Mouse (Mus musculus): Measurements from ENCODE around the gene Cntn3. TPM values are rescaled to one million over a fixed set of nuclear protein-coding genes. Genes with fewer than 3 reads are reported as not detected.

The Cntn3 gene
- total RNA-seq, 2 experiments from 2014 or later = not detected

DNA sequence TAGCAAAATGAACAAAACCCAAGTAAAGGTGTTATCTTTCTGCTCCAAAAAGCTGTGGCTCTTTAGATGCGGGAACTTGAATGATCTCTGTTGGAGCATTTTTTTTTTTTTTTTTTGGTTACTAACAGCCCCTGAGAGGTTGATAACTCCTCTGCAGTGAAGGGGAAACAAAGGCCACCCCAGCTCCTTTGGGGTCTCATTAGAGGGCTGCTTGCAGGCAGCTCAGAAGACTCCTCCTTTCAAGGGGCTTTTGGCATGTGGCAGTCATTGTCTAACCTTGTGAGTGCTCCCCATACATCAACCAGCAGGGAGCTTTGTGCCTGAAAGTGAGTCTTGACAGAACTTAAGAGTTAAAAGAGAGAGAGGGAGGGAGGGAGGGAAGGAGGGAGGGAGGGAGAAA, 60.8 kb downstream of the Cntn3 start:
- ATAC-seq (replicated peaks; ENCODE audit: low FRiP score, poor library complexity, severe bottlenecking) = no peak

DNA sequence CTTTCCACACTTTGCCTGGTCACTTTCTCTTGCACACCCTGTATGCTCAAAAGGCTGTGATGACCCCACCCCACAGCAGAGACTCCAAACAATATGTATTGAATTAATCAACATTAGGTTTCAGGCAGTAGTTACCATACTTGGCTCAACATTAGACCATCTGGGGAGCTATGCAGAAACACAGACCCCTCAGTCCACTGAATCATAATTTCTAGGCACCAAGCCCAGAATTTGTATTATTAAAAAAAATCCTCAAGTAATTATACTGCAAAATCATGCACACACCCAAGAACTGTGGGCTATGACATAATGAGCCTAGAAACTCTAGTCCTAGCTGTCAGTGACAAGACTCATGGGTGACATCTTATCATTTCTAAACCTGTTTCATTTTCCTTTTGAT, 87.4 kb downstream of the Cntn3 start:
- ATAC-seq (replicated peaks; ENCODE audit: low FRiP score, poor library complexity, severe bottlenecking) = no peak

DNA sequence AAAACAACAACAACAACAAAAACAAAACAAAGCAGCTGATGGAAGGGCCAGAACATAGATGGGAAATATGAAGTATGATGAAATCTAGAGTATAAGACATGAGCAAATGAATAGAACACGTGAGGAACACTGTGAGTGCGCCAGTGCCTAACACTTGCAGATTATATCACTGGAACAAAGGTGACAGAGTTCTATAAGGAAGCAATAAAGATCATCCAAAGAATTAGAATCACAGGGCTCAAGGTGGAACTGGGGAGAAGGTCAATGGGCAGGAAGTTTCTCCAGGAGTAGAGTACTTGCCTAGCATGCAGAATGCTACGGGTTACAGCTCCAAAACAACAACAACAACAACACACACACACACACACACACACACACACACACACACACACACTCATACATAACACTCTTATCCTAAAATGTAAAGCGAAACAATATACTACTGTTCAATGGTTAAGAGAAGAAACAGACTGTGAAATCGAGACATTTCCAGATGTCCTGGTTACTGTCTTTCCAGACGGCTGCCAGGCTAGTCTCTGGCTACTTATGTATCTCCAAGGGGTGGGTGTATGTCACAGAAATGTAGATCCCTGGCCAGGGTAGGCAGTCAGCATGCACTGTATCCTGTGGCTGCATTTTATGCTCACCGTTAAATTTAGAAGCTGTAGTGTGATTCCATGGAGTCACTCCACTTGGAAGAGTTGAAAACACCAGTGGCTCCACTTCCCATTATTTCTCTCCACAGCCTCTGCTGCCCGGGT, 94.4 kb downstream of the Cntn3 start:
- ATAC-seq (replicated peaks; ENCODE audit: low FRiP score, poor library complexity, severe bottlenecking) = no peak

DNA sequence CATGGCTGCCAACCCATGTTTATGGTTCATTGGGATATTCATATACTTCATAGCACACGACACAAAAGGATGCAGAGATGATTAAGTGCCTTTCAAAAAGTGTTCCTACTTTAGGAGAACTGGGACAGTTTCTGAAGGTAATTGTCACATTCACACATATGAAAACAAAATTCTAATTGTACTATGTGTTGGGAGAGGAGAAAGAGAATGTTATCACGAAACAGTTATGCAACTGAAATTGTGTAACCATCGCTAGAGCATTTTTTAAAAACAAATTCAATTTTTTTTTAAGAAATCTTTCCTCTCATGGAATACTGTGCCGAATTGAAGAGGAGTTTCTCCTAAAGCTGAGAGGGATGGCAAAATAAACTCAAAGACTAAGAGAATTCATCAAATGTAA, 134.5 kb downstream of the Cntn3 start:
- no peak for ATAC-seq (replicated peaks; ENCODE audit: low FRiP score, poor library complexity, severe bottlenecking)

DNA sequence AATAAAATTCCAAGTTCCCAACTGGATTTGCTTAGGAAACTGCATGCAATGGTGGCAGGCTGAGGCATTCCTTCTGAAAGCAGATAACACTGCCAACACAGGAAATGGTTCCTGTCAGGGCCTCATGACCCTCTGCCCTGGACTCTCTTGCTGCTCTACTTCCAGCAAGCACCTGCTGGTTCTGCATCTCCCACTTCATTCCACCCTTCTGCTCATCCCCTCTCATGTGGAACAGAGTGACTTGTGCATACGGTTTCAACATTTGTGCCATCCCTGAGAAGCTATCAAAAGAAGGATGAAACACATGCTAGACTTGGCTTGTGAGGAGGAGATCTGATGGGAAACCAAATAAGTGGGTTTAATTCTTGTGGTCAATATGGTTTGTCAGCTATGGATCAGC, 145.4 kb downstream of the Cntn3 start:
- no peak for ATAC-seq (replicated peaks; ENCODE audit: low FRiP score, poor library complexity, severe bottlenecking)

DNA sequence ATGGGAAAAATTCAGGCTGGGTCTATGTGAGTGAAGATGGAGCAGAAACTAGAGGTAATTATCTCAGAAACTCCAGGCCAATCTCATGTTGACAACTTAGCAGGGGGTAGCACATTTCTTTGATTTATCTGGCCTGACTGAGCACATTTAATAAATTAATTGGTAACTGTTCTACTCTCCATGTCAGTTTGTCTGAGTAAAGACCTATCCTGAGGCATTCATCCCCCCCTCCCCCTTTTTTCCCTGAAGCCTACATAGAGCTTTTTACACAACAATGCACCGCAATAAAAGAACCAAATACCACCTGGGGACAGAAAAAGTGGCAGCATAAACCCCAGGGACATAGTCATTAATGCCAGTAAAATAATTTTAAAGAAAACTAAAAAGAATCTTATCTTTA, 151.1 kb downstream of the Cntn3 start:
- no peak for ATAC-seq (replicated peaks; ENCODE audit: low FRiP score, poor library complexity, severe bottlenecking)

DNA sequence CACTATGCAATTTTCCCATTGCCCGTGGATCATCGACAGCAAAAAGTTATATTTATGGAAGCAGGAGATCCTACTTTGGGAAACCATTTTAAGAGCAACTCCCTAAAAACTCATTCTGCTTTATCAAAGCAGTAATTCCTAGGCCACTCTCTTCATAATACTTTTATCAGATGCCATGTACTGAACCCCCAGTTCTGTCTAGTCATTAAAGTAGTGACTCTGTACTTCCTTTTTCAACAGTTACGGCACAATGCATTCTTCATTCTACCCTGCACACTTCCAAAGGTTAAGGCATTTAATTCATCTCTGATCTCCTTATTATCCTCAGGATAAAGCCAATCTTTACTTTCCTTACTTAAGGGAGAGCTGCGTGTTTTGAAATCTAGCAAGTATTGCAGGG, 184.3 kb downstream of the Cntn3 start:
- ATAC-seq (replicated peaks; ENCODE audit: low FRiP score, poor library complexity, severe bottlenecking) = no peak

DNA sequence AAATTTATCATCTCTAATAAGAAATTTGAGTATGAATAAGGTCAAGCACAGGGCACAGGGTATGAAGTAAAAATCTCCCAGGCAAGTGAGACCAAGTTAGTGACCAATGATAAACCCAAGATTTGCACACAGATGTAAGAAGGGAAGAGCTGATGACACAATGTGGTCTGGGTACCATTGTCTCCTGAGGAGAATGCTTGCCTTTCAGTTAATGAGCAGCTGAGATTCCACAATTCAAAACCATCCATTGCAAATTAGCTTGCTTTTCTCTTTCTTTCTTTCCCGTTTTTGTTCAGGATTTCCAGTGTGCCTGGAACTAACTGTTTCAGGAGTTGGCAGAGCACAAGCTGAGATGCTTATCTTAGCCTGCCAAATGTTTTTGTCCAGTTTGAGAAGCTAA, 200.8 kb downstream of the Cntn3 start:
- ATAC-seq (replicated peaks; ENCODE audit: low FRiP score, poor library complexity, severe bottlenecking) = no peak

DNA sequence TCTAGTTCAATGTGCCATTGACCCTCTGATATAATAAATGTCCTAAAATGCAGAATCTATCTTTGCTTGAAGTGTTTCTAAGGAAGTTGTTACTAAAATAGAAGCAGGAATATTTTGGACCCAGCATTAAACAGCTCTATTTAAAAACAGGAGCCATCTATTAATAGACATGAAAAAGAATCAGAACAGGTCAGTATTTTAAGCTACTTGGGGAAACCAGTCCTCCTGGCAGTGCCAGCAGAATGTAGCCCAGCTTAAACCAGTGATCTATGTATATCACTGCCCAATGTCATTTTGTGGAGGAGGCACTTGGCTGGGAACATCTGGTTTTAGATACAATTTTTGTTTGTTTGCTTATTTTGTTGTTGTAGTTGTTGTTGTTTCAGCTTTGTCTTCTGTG, 209.0 kb downstream of the Cntn3 start:
- ATAC-seq (replicated peaks; ENCODE audit: low FRiP score, poor library complexity, severe bottlenecking) = no peak

DNA sequence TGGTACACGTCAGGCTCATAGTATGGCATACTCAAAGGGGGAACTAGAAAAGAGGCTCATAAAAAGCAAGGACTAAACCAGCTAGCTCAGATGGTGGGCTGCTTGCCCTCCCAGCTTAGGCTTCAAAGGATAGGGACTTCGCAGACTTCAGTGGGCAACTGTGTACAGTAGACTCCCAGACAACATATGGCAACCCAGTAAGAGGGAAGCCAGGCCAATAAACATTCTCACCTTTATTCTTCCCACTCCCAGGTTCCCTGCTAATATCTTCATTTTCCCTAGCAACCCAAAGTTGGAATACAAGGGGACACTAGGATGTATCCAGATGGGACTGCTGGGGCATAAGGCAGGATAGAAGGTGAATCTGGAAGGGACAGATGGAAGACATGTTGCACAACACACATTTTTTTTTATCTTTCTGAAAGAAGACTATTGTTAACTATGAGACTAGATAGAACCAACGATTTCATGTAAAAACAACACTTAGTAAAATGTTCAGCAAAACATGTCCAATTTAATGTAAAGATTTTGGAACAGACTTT, 209.5 kb downstream of the Cntn3 start:
- no peak for ATAC-seq (replicated peaks; ENCODE audit: low FRiP score, poor library complexity, severe bottlenecking)

DNA sequence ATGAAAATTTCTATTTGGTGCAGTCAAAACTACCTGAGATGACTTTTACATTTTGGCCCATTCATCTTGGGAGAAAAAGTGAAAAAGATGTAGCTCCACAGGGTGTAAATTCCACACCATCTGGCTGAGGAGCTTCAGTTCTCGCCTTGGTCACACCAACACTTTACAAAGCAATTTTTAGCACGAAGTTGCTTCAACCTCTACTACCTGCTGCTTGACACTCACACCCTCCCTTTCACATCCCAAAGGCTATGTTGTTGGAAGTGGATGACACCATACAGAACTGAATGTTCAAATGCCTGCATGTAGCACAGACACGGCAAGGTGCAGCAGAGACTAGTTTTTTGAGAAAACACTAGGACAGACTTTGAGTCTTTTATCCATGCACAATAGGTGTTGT, 240.8 kb downstream of the Cntn3 start:
- no peak for ATAC-seq (replicated peaks; ENCODE audit: low FRiP score, poor library complexity, severe bottlenecking)

DNA sequence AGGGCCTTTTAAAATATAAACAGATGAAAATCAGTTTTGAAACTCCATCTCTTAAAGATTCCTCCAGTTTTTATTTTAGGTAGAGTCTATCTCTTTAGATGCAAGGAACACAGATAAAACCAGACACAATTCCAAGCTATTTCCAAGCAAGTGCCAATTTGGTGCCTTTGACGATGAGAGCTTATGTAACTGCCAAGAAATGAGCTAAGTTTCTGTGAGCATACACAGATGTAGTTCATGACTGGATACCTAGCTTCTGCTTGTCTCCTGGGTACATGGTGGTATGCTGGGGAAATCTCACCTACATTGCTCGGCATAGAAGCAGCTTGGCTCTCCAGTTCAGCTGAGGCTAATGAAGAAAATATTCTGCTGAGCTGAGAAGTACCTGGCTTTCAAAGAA, 246.2 kb downstream of the Cntn3 start:
- no peak for ATAC-seq (replicated peaks; ENCODE audit: low FRiP score, poor library complexity, severe bottlenecking)

DNA sequence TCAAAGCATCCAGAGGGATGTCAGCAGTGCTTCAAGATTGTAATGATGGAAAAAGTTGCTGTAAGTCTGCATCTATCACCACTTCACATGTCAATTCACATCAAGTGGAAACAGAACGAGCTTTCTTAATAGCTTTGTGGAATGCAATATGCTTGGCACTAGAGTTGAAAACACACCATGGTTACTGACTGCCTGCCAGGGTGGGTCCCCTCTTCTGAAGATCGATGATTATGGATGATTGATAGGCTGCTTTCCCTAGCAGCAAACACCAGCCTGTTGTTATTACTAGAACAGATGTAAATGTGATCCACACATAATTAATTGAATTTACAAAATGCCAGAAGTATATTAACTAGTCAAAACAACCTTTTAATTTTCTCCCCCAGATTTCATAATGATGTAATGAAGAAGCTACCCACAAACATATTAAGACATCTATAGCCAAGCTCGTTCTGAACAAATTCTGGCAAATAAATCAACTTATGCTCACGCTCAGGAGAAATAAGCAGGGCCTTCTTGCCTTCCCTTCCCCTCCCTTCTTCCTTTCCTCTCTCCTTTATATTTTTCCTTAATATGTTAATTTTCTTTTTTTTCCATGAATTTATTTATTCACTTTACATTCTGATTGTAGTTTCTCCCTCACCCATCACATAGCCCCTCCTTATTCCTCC, 250.2 kb downstream of the Cntn3 start:
- ATAC-seq (replicated peaks; ENCODE audit: low FRiP score, poor library complexity, severe bottlenecking) = no peak

DNA sequence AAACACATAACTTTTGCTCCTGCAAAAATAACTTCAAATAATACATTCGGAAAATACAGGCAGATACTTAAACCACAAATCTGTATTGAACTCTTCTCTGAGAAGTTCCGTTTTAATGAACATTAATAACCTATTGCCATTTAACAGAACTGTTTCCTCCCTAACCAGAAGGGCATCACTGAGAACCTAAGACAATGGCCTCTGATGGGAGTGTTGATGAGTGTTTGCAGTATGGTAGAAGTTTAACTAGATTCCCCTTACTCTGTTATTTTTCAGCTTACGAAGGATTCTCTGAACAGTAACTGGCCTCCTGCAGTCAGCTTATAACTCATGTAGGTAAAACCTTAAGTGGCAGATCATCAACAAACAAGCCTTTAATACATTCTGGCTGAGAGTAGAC, 253.1 kb downstream of the Cntn3 start:
- ATAC-seq (replicated peaks; ENCODE audit: low FRiP score, poor library complexity, severe bottlenecking) = no peak

DNA sequence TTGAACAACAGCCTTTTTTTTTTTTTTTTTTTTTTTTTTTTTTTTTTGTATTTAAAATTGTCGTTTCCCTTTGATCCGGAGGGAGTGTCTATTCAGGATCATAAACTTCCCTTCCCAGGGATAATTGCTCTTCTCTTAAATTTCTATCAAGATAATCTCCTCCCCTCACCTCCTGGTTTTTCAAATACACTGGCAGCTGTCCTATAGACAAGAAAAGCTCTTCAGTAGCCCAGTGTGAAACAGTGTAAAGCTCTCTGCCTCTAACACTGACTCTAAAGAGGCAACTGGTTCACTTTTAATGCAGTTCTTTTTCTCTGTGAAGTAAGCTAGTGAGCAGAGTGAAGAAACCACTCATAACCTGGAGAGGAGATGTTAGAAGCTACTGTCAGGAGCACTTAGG, 290.0 kb downstream of the Cntn3 start:
- ATAC-seq (replicated peaks; ENCODE audit: low FRiP score, poor library complexity, severe bottlenecking) = no peak

DNA sequence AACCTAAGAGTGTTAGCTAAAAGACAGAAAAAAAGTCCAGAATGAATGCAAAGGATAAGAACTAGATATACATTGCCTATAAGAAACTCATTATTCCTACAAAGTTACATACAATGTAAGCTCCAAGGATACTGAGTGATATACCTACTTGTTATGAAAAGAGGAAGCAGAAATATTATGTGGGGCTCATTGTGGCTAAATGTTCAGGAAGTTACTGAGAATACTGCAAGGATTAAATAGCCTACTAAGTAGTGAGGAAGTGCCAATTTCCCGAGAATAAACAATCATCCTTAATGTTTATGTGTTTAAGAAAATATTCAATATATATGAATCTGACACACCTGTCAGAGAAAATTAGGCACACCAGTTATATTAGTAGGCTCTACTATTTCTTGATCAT, 341.9 kb downstream of the Cntn3 start:
- ATAC-seq (replicated peaks; ENCODE audit: low FRiP score, poor library complexity, severe bottlenecking) = no peak

DNA sequence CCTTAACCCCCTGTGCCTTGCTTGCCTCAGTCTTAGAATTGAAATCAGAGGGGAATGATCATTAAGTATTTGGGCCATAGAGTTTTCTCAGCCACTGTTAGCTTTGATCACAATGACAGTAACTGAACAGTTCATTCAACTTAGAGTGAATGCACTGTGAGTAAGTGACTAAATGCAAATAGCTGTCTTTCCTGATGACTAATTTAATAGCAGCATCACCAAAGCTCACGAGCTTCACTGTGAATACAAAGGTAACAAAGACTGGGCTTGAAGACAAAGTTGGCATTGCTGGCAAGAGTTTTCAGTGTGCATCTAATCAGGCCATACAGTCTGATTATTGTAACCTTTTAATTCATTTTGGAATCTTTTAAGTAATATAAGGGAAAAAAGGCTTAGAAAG, 386.6 kb downstream of the Cntn3 start:
- ATAC-seq (replicated peaks; ENCODE audit: low FRiP score, poor library complexity, severe bottlenecking) = no peak

DNA sequence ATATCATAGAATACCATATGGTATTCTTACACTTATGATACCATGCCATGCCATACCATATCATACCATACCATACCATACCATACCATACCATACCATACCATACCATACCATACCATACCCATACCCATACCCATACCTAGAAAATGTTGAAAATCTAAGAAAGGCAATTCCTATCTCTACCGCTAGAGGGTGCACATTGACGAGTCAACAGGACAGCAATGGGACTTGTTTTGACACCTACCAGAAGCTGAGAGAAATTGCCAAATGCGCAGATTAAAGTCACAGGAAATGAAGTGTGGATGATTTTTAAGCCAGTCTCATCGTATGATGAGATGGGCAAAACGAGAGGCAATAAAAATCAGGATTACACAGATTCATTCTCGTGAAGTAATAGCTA, 402.0 kb downstream of the Cntn3 start:
- ATAC-seq (replicated peaks; ENCODE audit: low FRiP score, poor library complexity, severe bottlenecking) = no peak; the same call in 1 of the 2 replicates

DNA sequence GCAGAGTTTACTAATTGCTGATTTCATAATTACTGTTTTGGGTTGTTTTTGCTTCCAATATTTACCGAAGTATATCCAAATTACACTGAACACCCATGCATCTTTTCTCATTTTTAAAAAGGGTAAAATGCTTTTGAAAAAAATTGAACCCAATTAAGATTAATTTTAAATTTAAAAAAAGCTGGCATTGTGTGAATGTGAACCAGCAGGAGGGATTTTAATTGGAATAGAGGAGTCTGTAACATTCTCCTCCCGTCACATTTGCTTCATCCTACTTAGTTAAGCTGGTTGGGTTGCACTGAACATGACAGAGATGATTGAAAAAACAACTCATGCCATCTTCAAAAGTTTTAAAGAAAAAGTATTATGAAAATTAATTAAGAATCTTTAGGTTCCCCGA, 411.7 kb downstream of the Cntn3 start:
- ATAC-seq (replicated peaks; ENCODE audit: low FRiP score, poor library complexity, severe bottlenecking) = no peak

DNA sequence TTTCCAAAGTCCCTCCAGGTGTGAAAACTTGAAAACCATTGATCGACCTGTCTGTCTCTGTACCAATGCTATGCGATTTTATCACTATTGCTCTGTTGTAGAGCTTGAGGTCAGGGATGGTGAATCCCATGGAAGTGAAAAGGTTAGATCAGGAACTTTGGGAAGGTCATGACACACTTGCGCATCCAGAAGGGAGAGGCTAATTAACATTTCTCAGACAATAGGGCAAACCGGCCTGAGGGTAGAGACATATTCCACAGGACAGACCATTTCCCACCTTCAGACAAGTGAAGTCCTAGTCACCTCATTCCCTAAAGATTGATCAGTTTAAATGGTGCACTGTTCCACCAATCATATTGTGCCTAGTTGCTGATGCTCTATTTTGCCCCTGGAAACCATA, 451.2 kb downstream of the Cntn3 start:
- no peak for ATAC-seq (replicated peaks; ENCODE audit: low FRiP score, poor library complexity, severe bottlenecking)

DNA sequence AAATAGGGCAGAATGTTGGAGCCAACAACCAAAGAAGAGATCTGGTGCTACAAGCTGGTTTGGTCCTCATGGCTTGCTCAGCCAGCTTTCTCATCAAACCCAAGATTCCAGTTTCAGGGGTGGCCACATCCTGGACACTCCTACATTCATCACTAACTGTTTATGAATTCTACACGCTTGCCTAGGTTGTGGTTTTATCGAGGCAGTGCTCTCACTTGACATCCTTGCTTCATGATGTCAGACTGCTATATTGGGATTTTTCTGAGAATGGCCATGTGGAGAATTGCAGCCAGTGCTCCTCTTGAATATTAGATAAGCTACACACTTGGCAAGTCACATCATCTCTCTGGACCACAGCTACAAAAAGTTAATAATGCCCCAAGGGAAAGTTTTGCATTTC, 452.9 kb downstream of the Cntn3 start:
- ATAC-seq (replicated peaks; ENCODE audit: low FRiP score, poor library complexity, severe bottlenecking) = no peak

DNA sequence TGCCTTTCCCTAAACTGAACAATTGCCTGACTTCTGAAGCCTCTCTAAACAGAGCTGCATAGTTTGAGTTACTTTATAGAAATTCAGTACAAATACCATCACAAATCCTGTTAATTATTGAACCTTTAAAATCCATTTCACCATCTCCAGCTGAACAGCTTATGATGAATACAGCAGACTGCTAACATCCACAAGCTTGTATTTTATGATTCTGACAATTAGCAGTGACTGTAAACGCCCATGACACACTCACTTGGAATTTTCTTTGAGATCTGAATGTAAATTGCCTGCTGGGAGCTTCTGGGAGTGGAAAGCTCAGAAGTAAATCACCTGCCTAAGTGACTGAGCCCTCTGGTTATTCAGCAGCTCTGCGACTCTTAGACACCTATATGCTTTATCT, 459.3 kb downstream of the Cntn3 start:
- no peak for ATAC-seq (replicated peaks; ENCODE audit: low FRiP score, poor library complexity, severe bottlenecking)

Data from erythroblast, adult 5-6 weeks (primary cell).